Mouse (Mus musculus): ENCODE results near the gene Olfr133.
"Not testable (repeated sequence)": the region's sequence is repeated elsewhere in the genome, so short reads cannot be mapped to it uniquely, and the experiment has no call there.

The Olfr133 gene

GRCm38 (mm10) chr17:38144981-38145380 is at the start of gene Olfr133:
Olfr133 (plus strand) TSS chr17:38145281.
- no peak for DNase-seq (ENCODE audit: low spot score)

- DNase-seq (ENCODE audit: low spot score) = not testable (repeated sequence)
Measured at GRCm38 (mm10) chr17:38124199-38124598, 20.9 kb upstream of the Olfr133 start.

- not testable (repeated sequence) for DNase-seq (ENCODE audit: low spot score)
Measured at GRCm38 (mm10) chr17:38125371-38125770, 19.7 kb upstream of the Olfr133 start.

- no peak for DNase-seq (ENCODE audit: low spot score)
Measured at GRCm38 (mm10) chr17:38134426-38134825, 10.7 kb upstream of the Olfr133 start, which contains the start of gene Olfr132. Olfr132 (minus strand) TSS chr17:38134526.

- no peak for DNase-seq (ENCODE audit: low spot score)
Measured at GRCm38 (mm10) chr17:38171088-38171487, 26.0 kb downstream of the Olfr133 start, which contains the start of gene Olfr134. Olfr134 (plus strand) TSS chr17:38171388.

Measured in testis, postnatal 14 days (tissue).